Mouse (Mus musculus): ENCODE results near the gene Dync1li1. TPM values are rescaled to one million over a fixed set of nuclear protein-coding genes. Genes with fewer than 3 reads are reported as not detected.

Dync1li1 gene
- 124 and 131 TPM in 2 replicates for total RNA-seq (2014; rRNA removed)
- polyA plus RNA-seq (2015; fragmentation: Nextera tagmentation; extraction: Ambion mirVana): 148 and 160 TPM in 2 replicates

DNA sequence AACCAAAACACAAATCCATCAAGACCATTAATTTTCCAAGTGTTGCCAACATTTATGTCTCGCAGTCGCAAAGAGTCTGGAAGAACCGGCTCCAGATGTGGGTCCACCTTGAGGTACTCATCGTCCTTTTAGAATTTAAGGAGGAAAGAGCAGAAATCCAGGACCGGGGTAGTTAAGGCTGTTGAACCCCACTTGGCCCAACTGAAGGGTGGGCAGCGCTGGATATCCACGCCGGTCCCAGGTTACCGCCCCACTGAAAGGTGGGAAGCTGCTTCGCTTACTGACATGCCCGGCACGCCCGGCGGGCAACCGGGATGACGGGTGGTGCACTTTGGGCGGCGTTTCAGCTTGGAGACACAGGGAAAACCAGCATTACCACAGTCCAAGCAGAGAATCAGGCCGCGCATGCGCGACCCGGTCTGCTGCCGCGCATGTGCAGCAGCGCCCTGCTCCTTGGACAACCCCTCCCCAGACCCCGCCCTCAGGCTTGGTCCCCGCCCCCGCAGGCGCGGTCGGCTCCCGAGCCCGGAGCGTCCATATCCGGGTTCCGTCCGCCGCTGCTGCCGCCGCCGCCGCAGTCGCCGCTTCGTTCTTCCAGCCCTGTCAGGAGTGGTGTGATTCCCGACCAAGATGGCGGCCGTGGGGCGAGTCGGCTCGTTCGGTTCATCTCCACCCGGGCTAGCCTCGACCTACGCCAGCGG lies at the start of gene Dync1li1:
Dync1li1 (plus strand) TSS at position 539 of the 701 bp plus-strand sequence.
- H3K4me2 ChIP-seq (ENCODE audit: low read depth, low read length, poor library complexity, severe bottlenecking): peak within 1 kb of the TSS; percentile 63
- peaks cover 10% of the 10 kb centered on the region; the same call in 1 of the 2 replicates for H3K4me1 ChIP-seq (ENCODE audit: insufficient read depth, low read length)
- no peaks in the 10 kb centered on the region for H3K9me3 ChIP-seq (ENCODE audit: low read length)
- WGBS: under 1% methylated on average over 46 of the region's 57 CpGs
- peak within 1 kb of the TSS; percentile 96 for H3K4me3 ChIP-seq (ENCODE audit: low read depth, low read length)
- peak within 1 kb of the TSS; percentile 100 for H3K27ac ChIP-seq (ENCODE audit: low read depth, low read length)
- no peaks in the 10 kb centered on the region for H3K27me3 ChIP-seq (ENCODE audit: insufficient read depth, low read length)
- ATAC-seq (ENCODE audit: low FRiP score) (peak; percentile 95), DNase-seq (ENCODE audit: low spot score) (peak; percentile 98)
- TF ChIP-seq CTCF (IDR thresholded peaks at IDR 0.05): no peak
- peaks cover 10% of the 10 kb centered on the region for H3K36me3 ChIP-seq (ENCODE audit: insufficient read depth, low read length)
- peak within 1 kb of the TSS; percentile 99 for H3K9ac ChIP-seq (replicated peaks; ENCODE audit: low read length, poor library complexity, severe bottlenecking)

DNA sequence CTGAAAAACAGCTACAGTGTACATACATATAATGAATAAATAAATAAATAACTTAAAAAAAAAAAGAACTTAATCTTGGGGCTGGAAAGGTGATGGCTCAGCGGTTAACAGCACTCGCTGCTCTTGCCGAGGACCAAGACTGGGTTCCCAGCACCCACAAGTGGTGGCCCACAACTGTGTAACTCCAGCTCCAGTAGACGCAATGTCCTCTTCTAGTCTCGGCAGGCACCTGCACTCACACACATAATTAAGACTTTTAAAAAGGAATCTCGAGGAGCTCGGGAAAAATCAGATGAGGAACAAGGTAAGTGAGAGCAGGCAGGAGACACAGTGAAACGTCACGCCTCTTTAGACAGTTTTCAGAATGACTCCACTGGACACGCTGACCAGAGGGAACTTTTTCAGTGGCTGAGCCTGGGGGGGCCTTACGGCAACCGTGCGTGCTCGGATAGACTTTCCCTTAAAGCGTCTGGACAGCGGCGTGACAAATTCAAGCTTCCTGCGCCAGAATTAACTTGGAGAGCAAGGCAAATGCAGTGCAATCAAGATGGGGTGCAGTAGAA lies 49.3 kb upstream of the Dync1li1 start:
- WGBS: 17% methylated on average over 18 of the region's 18 CpGs
- H3K4me1 ChIP-seq (ENCODE audit: insufficient read depth, low read length): peaks cover 4% of the 10 kb centered on the region; the same call in 1 of the 2 replicates
- no peaks in the 10 kb centered on the region for H3K36me3 ChIP-seq (ENCODE audit: insufficient read depth, low read length)
- H3K4me3 ChIP-seq (ENCODE audit: low read depth, low read length): peak overlapping the region; percentile 90
- TF ChIP-seq CTCF (IDR thresholded peaks at IDR 0.05): no peak
- no peaks in the 10 kb centered on the region for H3K9me3 ChIP-seq (ENCODE audit: low read length)
- H3K9ac ChIP-seq (replicated peaks; ENCODE audit: low read length, poor library complexity, severe bottlenecking): peak overlapping the region; percentile 76
- peak overlapping the region; percentile 82 for H3K27ac ChIP-seq (ENCODE audit: low read depth, low read length)
- ATAC-seq (ENCODE audit: low FRiP score): 0 out of 2 replicates have a peak, but pooled peaks have one; percentile 4
- peaks cover 6% of the 10 kb centered on the region; the same call in 1 of the 2 replicates for H3K27me3 ChIP-seq (ENCODE audit: insufficient read depth, low read length)
- DNase-seq (ENCODE audit: low spot score): peak; percentile 10
- H3K4me2 ChIP-seq (ENCODE audit: low read depth, low read length, poor library complexity, severe bottlenecking): peak overlapping the region; percentile 89

DNA sequence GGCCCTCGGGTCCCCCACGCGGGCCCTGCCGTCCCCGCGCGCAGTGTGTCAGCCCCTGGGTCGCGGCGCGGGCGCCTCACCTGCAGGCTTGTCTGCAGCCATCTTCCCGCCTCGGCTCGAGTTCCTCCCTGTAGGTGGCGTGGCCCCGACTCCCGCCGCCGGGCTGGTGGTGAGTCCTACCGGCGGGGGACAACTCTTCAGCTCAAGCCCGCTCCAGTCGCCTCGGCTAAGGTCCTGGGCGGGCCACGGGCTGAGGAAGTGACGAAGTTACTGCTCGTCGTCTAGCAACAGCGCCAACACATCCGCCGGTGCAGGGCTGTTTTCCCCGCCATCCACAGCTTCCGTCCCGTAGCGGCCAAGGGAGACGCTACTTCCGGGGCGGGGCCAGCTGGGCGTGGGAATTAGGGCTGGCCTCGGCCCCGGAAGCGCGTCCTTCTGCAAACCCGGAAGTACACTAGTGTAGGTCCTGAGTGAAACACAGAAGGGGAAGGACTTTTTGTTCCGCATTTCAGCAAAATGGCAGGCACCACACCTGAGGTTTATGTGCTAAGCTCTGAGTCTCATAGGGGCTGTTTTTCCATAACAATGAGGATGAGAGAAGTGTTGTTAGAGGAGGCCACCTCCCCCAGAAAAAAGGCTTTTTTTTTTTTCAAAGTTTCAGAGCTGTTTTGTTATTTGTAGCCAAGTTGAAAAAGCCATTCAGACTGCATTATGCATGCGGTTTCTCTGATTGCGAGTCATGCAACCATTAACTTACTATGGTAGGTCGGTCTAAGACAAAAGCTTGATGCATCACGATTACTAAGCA lies 48.5 kb upstream of the Dync1li1 start, which contains the start of gene Cnot10:
Cnot10 (minus strand) TSS at position 346 of the 808 bp plus-strand sequence.
- DNase-seq (ENCODE audit: low spot score) (peak; percentile 99), ATAC-seq (ENCODE audit: low FRiP score) (peak; percentile 97)
- WGBS: 4% methylated on average over 51 of the region's 51 CpGs
- H3K4me2 ChIP-seq (ENCODE audit: low read depth, low read length, poor library complexity, severe bottlenecking): peak within 1 kb of the TSS; percentile 89
- peak; percentile 59 for TF ChIP-seq CTCF (IDR thresholded peaks at IDR 0.05)
- H3K4me3 ChIP-seq (ENCODE audit: low read depth, low read length): peak within 1 kb of the TSS; percentile 90
- no peaks in the 10 kb centered on the region for H3K36me3 ChIP-seq (ENCODE audit: insufficient read depth, low read length)
- peak within 1 kb of the TSS; percentile 82 for H3K27ac ChIP-seq (ENCODE audit: low read depth, low read length)
- peak within 1 kb of the TSS; percentile 76 for H3K9ac ChIP-seq (replicated peaks; ENCODE audit: low read length, poor library complexity, severe bottlenecking)
- H3K9me3 ChIP-seq (ENCODE audit: low read length): no peaks in the 10 kb centered on the region
- peaks cover 6% of the 10 kb centered on the region; the same call in 1 of the 2 replicates for H3K27me3 ChIP-seq (ENCODE audit: insufficient read depth, low read length)
- peaks cover 4% of the 10 kb centered on the region; the same call in 1 of the 2 replicates for H3K4me1 ChIP-seq (ENCODE audit: insufficient read depth, low read length)

DNA sequence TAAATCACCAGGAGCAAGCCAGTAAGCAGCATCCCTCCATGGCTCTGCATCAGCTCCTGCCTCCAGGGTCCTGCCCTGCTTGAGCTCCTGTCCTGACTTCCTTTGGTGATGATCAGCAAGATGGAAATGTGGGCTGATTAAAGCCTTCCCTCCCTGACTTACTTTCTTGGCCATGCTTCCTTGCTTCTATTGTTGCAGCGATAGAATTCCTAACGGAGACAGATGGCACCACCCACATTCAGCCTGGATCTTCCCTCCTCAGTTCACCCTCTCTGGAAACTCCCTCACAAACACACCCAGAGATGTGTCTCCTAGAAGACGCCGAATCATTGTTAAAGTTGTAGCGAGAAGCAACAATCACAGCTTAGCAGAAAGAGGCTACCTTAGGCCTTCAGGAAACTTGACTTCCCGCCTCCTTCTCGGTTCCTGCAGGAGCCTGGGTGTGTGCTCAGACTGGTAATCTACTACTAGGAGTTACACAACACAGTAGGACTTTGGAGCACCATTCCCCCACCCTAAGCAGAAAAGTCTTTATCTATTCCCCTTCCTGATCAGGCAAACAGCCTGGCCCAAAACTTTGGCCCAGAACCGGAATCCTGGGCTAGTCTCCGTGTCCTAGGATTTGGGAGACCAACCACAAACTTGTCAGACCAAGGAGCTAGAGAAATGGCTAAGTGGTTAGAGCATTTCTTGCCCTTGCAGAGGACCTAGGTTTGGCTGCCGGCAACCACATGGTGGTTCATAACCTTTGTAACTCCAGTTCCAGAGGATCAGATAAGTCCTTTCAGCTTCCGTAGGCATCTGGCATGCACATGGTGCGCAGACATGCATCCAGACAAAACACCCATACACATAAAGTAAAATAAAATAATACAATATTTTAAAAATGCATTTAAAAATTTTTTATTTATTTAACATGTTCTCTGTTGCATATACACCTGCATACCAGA lies 41.8 kb upstream of the Dync1li1 start:
- Histone ChIP-seq H3K36me3 (ENCODE audit: insufficient read depth, low read length) (no peaks in the 10 kb centered on the region), H3K4me3 (ENCODE audit: low read depth, low read length) (no peak overlapping the region), H3K27me3 (ENCODE audit: insufficient read depth, low read length) (peaks cover 6% of the 10 kb centered on the region; the same call in 1 of the 2 replicates), H3K9me3 (ENCODE audit: low read length) (no peaks in the 10 kb centered on the region), H3K4me1 (ENCODE audit: insufficient read depth, low read length) (no peaks in the 10 kb centered on the region), H3K27ac (ENCODE audit: low read depth, low read length) (no peak overlapping the region), H3K9ac (replicated peaks; ENCODE audit: low read length, poor library complexity, severe bottlenecking) (no peak overlapping the region), H3K4me2 (ENCODE audit: low read depth, low read length, poor library complexity, severe bottlenecking) (no peak overlapping the region)
- DNase-seq (ENCODE audit: low spot score): no peak
- peak; percentile 16; the same call in 1 of the 2 replicates for TF ChIP-seq CTCF (IDR thresholded peaks at IDR 0.05)
- ATAC-seq (ENCODE audit: low FRiP score): no peak
- WGBS: 84% methylated on average over 12 of the region's 12 CpGs
